Mouse (Mus musculus): ENCODE measurements around the gene Trim44.

Gene Trim44

DNA sequence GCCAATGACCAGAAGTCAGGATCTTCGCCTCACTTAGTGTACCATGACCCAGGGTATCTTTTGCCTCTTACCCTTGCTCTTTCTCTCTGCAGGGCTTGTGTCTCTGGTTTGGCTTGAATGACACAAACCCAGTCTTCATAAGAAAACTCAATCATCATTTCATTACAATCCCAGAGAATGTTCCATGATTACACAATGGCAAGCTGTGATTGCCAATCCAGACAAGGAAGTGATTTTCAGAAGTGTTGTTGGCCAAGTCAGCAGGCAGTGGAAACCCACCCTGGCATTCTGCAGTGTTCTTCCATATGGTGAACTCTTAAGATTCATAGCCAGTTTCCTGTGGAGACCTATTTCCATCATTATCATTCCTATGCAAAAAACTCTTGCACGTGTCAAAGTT lies 116.1 kb downstream of the Trim44 start:
- DNase-seq (ENCODE audit: low spot score in 2 of 2): no peak

DNA sequence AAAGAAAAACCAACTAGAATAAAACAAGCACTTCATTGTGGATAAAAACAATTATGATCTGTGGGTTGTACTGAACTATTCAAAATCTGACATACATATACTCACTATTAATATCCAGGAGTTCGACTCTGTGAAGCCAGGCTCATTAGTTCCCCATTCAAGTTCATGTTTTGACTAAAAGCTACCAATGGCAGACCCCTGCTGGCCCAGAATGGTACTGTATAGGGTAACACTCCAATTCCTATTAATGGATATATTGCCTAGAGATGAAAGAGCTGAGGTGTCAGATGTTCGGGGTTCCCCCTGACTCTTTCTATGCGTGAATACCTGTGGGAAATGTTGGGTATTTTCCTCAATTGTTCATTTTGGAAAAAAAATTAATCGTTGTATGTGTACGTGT lies 117.6 kb downstream of the Trim44 start:
- DNase-seq (ENCODE audit: low spot score in 2 of 2): peak; percentile 42 to 80

DNA sequence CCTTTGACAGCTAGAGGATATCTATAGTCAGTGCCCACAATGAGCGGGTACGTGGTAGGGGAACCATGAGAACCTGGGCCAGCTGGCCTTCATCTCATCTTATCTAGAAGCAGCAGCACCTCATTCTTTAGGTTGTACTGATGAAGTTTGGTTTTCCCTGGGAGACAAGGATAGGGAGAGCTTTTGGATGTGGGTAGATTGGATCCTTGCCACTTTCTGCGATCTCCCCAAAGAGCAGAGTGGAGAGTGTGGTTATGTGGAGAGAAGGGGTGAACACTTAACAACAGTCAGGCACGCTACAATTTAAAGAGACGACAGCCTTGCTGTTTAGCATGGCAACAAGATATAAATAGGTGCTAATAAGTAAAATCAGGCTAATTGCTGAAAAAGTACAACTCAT lies 119.0 kb downstream of the Trim44 start:
- no peak for DNase-seq (ENCODE audit: low spot score in 2 of 2)

DNA sequence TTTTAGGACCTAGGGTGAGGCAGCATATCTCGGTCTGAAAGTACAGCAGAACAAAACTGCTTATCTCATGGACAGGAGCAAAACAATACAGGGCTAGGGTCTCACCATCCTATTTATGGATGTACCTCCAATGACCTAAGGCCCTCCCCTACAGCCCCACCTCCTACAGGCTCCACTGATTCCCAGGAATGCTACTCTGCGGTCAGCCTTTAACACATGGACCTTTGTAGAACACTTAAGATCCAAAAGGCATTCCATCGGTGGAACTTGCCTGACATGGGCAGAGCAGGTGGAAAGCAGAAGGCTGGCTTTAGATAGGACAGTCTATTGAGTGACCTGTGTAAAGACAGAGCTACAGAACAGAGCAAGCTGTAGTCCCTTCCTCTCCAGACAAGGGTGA lies 120.3 kb downstream of the Trim44 start:
- DNase-seq (ENCODE audit: low spot score in 2 of 2): no peak

DNA sequence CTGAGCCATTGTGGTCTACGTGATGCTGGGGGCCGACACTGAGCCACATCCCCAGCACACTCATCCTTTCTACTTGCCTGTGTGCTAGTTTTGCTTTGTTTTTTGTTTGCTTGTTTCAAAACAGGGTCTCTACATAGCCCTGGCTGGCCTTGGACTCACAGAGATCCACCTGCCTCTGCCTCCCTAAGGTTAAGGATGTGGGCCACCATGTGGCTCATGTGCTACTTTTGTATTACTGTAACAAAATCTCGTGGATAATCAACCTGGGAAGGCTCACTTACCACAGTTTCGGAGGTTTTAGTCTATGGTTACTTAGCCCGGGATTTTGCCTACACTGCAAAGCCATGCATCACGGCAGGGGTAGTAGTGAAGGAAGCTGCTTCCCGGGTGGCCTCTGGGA lies 125.5 kb downstream of the Trim44 start:
- no peak for DNase-seq (ENCODE audit: low spot score in 2 of 2)

DNA sequence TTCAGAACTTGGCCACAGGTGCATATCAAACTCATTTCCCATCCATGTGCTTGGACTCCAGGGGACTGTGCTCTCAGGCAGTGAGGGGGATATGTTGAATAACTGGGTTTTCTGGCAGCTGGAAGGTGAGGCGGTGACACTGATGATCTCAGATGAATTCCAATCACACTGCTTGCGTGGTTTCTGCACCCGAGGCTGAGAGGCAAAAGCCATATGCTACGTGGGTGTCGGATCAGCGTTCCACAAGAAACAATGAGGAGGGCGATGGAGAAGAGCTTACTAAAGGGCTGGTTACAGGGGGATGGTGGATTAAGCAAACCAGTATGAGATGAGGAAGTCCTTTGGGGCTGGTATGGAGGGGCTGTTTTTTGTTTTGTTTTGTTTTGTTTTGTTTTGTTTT lies 127.8 kb downstream of the Trim44 start:
- no peak for DNase-seq (ENCODE audit: low spot score in 2 of 2)

DNA sequence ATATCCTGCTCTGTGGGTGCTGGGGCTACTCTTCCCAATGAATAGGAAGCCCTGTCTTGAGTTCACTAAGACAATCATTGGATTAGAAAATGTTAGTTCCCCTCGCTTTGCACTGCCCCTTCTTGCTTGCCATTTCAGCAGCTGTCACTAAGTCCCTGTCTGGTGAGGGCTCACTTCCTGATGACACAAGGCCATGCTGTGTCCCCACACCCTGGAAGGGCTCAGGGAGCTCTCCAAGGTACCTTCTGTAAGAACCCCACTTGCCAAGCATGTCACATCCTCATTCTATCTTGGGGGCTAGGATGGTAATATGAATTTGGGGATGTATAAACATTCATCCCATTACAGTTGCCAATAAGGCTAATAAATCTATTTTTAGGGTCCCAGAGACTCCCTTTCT lies 129.7 kb downstream of the Trim44 start:
- peak in 1 of 2 experiments; percentile 22 for DNase-seq (ENCODE audit: low spot score in 2 of 2)

DNA sequence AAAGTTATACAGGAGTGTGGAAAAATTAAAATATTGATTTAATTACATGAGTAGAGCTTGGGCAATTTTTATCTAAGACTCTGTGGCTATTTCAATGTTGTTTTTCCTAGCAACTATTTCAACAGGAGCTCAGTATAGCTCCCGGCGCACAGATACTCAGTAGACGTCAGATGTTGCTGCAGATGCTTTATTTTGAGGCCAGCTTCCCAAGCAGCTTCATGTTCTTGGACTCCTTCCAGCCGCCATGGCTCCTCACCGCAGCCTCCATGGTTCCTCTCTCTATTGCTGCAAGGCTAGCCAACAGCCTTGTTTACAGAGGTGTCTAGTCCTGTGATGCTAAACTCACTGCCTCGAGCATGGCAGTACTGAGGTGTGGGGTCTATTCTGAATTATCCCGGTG lies 134.3 kb downstream of the Trim44 start:
- DNase-seq (ENCODE audit: low spot score in 2 of 2): no peak

DNA sequence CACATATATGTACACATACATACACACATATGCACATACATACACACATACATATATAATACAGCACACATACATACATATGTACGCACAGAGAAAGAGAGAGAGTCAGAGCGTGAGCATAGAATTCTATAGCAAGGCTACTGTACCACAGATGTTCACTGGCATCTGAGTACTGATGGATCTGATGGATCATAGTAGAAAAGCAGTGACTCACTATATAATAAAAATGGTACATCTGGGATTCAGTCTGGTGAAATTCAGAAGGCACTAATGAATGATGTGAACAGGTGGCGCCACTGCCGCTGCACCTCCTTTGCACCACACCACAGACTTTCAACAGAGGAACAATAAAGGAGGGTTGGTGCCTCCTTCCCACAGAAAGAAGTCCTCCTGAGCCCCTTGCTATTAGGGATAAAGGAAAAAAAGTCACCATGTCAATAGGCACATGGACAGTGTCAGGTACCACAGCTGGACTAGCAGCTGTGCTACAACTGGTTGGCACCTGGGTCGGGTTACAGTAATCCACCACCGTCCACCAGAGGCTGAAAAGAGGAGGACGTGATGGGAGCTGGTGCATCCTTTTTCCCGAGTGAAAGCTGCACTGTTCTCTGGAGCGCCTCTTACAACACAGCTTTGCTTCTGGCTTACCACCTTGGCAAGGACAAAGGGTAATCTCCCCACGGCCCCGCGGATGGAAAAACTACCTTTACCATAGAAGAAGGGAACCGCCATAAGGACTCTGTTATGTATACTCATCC lies 139.9 kb downstream of the Trim44 start:
- no peak for DNase-seq (ENCODE audit: low spot score in 2 of 2)

DNA sequence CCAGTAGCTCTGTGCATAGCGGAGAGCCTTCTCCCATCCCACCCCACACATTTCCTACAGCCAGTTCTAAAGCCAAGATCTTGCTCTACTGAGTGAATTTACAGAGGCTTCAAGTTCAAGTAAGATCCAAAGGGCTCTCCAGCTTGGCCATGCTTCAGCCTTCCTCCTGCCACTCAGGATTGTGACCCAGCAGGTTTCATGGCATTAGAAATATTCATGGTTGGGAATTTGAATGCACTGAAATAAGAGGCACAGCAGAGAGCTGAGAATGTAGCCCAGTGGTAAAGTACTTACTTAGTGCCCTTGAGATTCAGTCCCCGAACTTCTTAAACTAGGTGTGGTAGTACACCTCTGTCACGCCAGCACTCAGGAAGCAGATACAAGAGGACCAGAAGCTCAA lies 140.7 kb downstream of the Trim44 start:
- no peak for DNase-seq (ENCODE audit: low spot score in 2 of 2)

DNA sequence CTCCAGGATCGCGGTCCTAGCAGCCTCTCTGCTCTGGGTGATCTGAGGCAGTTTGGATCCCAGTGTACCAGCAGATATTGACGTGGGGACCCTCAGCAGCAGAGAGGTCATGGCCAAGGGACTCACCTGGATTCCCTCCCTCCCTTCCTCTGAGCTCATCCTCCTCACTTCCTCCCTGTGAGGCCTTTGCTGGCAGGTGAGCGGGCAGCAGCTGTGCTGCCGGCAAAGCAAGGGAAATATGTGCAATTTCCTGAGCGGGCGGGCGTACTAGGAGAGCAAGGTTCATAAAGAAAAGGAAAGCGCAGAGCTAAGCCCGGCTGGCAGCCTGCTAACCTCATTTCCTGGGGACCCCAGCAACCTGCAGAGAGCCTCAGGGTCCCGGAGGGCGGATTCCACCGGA lies 148.5 kb downstream of the Trim44 start:
- no peak for DNase-seq (ENCODE audit: low spot score in 2 of 2)

DNA sequence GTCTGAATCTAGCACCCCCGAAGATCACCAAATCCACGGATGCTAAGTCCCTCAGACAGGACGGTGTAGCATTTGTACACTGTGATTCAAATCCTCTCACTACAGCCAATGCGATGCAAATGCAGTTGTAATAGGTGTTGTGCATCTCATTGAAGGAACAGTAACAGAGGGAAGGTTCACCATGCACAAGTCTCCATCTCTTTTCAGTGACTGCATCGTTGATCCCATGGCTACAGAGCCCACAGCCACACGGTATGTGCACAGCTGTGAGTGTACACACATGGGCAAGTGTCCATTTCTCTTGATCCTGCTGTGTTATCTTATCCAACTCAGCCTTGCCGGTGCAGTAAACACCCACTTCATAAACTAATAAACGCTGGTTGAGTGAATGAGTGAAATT lies 148.9 kb downstream of the Trim44 start:
- DNase-seq (ENCODE audit: low spot score in 2 of 2): no peak

DNA sequence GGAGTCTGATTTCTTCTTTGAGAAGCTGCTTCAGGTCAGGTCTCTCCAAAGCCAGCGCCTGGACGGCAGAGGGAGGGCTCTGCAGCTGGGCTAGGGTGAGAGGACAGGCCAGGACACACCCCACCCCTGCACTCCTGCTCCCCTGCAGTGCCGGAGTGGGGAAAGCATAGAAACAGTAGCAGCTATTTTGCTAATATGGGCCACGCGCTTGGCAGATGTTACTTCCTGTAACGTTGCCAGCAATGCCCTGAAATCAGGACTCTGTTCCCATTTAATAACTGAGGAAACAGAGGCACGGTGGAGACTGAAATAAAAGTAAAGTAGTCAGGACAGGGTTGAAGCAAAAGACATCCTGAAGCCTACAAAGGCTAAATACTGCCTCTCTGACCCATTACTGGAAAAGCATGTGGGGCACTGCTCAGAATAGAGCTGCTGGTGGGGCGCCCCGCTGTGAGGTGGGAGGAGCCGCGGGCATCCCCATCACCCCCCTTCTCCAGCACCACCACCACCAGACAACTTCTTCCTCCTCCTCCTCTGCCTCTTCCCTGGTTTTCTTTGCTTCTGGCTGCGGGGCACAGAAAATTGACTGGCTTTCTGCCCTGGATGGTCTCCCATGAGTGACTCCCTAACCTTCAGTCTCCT lies 149.5 kb downstream of the Trim44 start:
- no peak for DNase-seq (ENCODE audit: low spot score in 2 of 2)

DNA sequence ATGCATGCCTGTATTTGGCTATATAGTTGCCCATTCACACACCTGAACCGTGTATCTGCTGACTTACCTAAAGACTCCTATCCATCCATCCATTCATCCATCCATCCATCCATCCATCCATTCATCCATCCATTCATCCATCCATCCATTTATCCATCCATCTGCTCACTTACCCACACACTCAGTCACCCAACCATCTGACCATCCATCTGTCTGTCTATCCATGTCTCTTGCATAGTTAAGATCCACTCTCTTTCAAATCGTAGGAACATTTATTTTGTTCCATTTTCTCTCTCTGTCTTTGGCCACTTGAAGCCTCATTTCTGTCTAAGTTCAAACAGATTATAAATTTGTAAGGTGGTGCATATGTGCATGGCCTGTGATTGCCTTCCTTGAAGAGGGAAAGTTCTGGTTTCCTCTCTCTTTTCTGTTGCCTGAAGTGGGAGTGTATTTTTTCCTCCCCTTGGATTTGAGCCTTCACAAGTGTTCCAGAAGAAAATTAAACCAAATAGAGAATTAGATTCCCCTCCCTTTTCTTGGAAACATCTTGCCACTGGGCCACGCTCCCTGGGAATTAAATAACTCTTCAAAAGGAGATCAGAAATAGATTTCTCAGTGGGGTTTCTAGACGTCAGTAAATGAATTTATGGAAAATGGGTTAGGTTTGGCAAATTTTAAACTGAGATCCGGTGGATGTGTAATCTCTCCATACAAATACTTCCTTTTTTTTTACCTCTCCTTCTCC lies 150.9 kb downstream of the Trim44 start:
- no peak for DNase-seq (ENCODE audit: low spot score in 2 of 2)

DNA sequence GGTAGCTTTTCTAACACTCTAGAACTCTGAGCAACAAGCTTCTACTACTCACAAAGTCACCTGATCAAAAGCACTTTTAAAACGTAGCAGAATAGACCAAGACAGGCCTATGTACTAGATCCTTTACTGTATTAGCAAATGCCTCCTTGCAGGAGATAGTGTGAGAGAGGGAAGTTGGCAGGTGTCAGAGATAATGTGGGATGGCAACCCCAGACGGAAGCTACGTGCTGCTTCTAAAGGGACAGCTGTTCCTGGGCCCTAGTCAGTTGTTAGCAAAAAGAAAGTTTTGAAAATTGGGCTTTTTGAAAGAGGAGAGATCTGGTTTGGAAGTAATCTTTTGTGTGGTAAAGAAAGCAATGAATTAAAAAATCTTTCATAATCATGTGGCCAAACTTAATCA lies 151.5 kb downstream of the Trim44 start:
- no peak for DNase-seq (ENCODE audit: low spot score in 2 of 2)

DNA sequence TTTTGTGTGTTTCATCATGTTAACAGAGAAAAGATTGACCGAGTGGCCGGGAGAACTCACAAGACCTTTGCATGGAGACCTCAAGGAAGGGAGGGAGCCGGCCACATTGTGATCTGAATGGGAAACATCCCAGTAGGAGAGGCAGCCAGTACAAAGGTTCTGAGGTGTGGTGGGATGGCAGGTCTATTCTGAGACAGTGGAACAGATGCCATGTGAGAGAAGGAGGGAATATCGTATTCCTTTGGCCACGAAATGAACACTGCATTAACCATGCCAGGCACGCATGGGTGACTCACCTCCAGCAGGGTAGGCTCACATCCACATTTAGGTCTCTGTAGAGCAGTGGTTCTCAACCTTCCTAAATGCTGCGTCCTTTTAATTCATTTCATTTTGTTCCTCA lies 154.4 kb downstream of the Trim44 start:
- DNase-seq (ENCODE audit: low spot score in 2 of 2): no peak

DNA sequence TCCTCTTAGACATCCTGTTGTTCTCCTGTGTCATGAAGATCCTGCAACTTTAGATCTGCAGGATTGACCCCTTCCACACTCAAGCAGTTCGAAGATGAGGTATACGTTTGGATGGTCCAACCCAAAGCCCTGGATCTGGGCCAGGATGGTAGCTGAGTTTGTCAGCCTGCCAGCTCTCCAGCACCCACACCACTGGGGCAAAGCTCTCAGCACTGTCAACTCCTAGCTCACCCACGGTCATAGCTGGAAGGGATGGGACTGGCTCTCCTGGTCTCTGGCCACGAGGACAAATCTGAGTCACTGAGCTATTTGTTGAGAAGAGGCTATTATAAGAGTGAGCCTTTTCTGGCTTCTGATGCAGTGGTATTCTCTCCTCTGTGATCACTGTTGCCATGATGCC lies 155.0 kb downstream of the Trim44 start:
- DNase-seq (ENCODE audit: low spot score in 2 of 2): no peak
